Mouse (Mus musculus) liver, embryonic 16.5 days (tissue): ENCODE measurements around the gene Tmem86b. TPM values are rescaled to one million over a fixed set of nuclear protein-coding genes. Genes with fewer than 3 reads are reported as not detected.
A peak's percentile ranks its signal among the peaks of the same experiment; 100 is the strongest.

ENCODE experiments used
- ATAC-seq: fragments of 200-750 bp; cut with Nextera tagmentation; 2 replicates; pipeline ENCODE4 v1.8.0; 2017; ENCODE audit warnings: low read depth, mild to moderate bottlenecking, moderate number of reproducible peaks, moderate library complexity
- H3K27ac ChIP-seq: fragments of 300-500 bp; sonication (generic); 2 replicates; pipeline ENCODE4 v1.5.1; 2014; ENCODE audit warnings: mild to moderate bottlenecking, low read length
- H3K27me3 ChIP-seq: fragments of 300-500 bp; sonication (generic); 2 replicates; pipeline ENCODE4 v1.6.1; 2014; ENCODE audit warnings: low read depth, low read length, mixed read lengths; ENCODE audit not compliant: control insufficient read depth, insufficient read depth
- H3K36me3 ChIP-seq: fragments of 300-500 bp; sonication (generic); 2 replicates; pipeline ENCODE4 v1.6.1; 2014; ENCODE audit warnings: mild to moderate bottlenecking; ENCODE audit not compliant: control insufficient read depth, insufficient read depth
- H3K4me1 ChIP-seq: fragments of 300-500 bp; sonication (generic); 2 replicates; pipeline ENCODE4 v1.6.1; 2014; ENCODE audit warnings: low read depth, low read length, mixed read lengths; ENCODE audit not compliant: control insufficient read depth
- H3K4me2 ChIP-seq: fragments of 300-500 bp; sonication (generic); 2 replicates; pipeline ENCODE4 v1.6.1; 2014; ENCODE audit warnings: low read depth, low read length, mixed read lengths
- H3K4me3 ChIP-seq: fragments of 300-500 bp; sonication (generic); 2 replicates; pipeline ENCODE4 v1.5.1; 2014; ENCODE audit warnings: low read depth, mild to moderate bottlenecking, low read length
- H3K9ac ChIP-seq: fragments of 300-500 bp; sonication (generic); 2 replicates; pipeline ENCODE4 v1.6.1; 2014; ENCODE audit warnings: low read depth, low read length
- H3K9me3 ChIP-seq: fragments of 300-500 bp; sonication (generic); replicated peaks from 2 replicates; pipeline ENCODE4 v1.6.1; 2016; ENCODE audit warnings: low read length; ENCODE audit not compliant: control insufficient read depth
- WGBS: fragments of 180-500 bp; shearing (Covaris S2); extraction: QIAGEN DNeasy Blood & Tissue Kit; methylation state at CpG from one replicate; pipeline ENCODE4 v1.1.7; 2014; ENCODE audit not compliant: insufficient replicate concordance; 5-methylcytosine and 5-hydroxymethylcytosine counted together
- polyA plus RNA-seq: library from polyadenylated mRNA; unstranded; fragments of >200 nt; fragmentation: Nextera tagmentation; extraction: Ambion mirVana; gene quantifications from 2 replicates; pipeline ENCODE4 v1.2.1, GENCODE M21; 2015

Gene Tmem86b
- polyA plus RNA-seq, 1 experiment from 2014 or later, result 39.0 TPM

DNA sequence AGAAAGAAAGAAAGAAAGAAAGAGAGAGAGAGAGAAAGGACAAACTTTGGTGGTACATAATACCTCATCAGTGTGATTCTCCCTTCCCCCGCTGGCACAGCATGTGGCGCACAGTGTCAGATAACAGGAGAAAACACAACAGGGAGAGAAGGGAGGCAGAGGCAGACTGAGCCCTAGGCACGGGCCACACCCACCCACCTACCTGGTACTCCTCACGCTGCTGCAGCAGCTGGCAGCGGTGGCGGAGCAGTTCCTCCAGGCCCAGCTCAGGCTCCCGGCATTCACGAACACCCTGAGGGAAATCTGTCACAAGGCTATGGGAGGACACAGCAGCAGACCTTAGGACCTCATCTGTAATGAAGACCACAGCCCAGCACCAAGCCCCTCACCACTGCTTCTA, 32.0 kb upstream of the Tmem86b start:
- H3K4me1 ChIP-seq, result peaks cover 15% of the 10 kb centered on the region
- H3K4me2 ChIP-seq, result no peak overlapping the region
- ATAC-seq, result no peak
- WGBS, result 58% methylated on average over 8 of the region's 8 CpGs
- 0 out of 2 replicates have a peak overlapping the region, but pooled peaks have one; percentile 1 for H3K9ac ChIP-seq
- H3K27me3 ChIP-seq, result no peaks in the 10 kb centered on the region
- H3K27ac ChIP-seq, result no peak overlapping the region
- peaks cover 6% of the 10 kb centered on the region for H3K36me3 ChIP-seq
- no peaks in the 10 kb centered on the region for H3K9me3 ChIP-seq
- H3K4me3 ChIP-seq, result no peak overlapping the region

DNA sequence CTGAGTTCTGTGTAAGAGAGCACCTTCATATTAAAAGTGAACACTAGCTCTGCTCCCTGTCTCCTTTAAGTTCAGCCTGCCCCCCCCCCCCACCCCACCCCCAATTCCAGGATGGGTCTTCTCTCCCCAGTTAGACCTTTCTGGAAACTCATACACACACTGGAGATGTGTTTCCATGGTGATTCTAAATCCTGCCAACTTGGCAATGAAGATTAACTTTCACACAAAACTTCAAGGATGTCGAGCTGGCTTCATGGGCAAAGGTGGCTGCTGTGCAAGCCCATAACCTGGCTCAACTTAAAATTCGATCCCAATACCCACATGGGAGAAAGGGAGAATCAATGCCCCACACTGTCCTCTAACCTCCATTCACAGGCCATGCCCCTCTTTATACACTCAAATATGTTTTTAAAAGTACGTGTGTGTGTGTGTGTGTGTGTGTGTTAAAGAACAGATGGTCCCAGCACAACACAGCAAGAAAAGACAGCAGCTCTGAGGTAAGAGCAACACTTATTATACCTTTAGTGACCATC, 28.8 kb upstream of the Tmem86b start:
- 58% methylated on average over 3 of the region's 3 CpGs for WGBS
- Histone ChIP-seq H3K4me2 (peak overlapping the region; percentile 94), H3K27ac (peak overlapping the region; percentile 76), H3K4me1 (peaks cover 43% of the 10 kb centered on the region), H3K9me3 (no peaks in the 10 kb centered on the region), H3K27me3 (no peaks in the 10 kb centered on the region), H3K4me3 (peak overlapping the region; percentile 98), H3K36me3 (no peaks in the 10 kb centered on the region), H3K9ac (peak overlapping the region; percentile 98)
- ATAC-seq, result no peak

DNA sequence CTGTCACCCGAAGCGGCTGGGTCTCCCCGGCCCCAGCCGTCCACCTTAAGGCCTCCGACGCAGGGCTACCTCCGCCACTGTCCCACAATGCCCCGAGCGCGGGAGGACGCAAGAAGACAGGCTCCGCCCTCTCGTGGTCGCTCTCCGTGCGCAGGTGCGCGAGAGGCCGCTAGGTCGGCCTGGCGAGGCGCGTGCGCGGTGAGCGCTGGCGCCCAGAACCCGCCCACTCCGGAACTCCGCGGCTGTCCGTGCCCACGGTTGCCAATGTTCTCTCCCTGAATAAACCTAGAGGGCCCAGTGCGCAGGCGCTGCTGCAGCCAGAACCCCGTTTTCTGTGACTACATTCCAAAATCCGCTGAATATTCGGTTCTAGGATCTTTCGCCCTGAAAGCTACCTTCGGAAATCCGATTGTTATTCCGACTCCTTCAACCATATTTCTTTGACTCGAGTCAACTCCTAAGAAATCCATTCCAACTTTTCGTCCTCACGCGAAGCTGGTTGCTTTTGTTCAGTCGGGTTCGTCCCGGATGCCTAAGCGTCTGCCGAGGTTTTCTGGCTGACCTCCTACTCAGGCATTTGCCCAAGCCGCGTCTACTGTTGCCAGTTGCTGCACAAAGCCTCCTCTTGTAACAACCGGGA, 27.8 kb upstream of the Tmem86b start, which contains the start of gene Ppp6r1:
Gene Ppp6r1, minus strand, starts transcription at position 108 of the 640 bp plus-strand sequence.
- peaks cover 51% of the 10 kb centered on the region for H3K4me1 ChIP-seq
- H3K4me3 ChIP-seq, result peak within 1 kb of the TSS; percentile 98
- H3K9me3 ChIP-seq, result no peaks in the 10 kb centered on the region
- H3K36me3 ChIP-seq, result no peaks in the 10 kb centered on the region
- peak within 1 kb of the TSS; percentile 98 for H3K9ac ChIP-seq
- under 1% methylated on average over 54 of the region's 54 CpGs for WGBS
- ATAC-seq, result peak; percentile 96
- no peaks in the 10 kb centered on the region for H3K27me3 ChIP-seq
- H3K27ac ChIP-seq, result peak within 1 kb of the TSS; percentile 91
- peak within 1 kb of the TSS; percentile 94 for H3K4me2 ChIP-seq

DNA sequence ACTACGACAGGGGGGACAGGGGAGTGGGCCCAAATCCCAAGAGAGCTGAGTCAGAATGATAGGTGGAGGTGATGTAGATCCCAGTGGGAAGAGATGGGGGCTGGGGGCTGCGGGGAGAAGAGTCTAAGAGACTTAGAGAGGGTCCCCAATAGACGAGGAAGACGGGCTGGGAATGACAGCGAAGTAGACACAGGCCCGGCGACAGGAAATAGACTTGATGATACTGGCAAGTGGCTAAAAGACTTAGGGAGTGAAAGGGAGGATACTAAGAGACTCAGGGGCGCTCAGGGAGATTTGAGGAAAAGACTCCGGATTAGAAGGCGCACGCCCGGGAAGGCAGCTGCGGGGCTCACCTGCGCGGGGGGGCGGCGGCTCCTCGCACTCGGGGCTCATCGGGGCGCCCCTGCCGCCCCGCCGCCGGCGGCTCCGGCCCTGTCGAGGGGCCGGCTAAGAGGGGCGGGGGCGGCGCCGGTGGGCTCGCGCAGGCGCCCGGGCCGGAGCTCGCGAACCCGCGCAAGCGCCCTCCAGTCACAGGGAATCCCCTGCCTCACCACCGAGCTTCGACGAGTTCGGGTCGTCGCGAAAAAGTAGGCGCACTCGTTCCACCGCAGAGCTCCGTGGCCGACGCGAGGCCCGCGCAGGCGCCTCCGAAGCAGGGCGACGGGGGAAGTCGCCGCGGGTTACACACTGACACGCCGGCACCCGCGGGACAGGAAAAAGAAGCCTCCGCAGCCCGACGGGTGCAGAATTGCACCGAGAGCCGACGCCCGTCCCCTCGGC, 27.1 kb upstream of the Tmem86b start:
- H3K27me3 ChIP-seq, result no peaks in the 10 kb centered on the region
- H3K9ac ChIP-seq, result peak overlapping the region; percentile 98
- H3K36me3 ChIP-seq, result peaks cover 2% of the 10 kb centered on the region; the same call in 1 of the 2 replicates
- ATAC-seq, result peak; percentile 27
- H3K4me2 ChIP-seq, result peak overlapping the region; percentile 79
- WGBS, result under 1% methylated on average over 74 of the region's 78 CpGs
- H3K4me1 ChIP-seq, result peaks cover 54% of the 10 kb centered on the region
- peak overlapping the region; percentile 98 for H3K4me3 ChIP-seq
- H3K27ac ChIP-seq, result peak overlapping the region; percentile 91
- H3K9me3 ChIP-seq, result no peaks in the 10 kb centered on the region

DNA sequence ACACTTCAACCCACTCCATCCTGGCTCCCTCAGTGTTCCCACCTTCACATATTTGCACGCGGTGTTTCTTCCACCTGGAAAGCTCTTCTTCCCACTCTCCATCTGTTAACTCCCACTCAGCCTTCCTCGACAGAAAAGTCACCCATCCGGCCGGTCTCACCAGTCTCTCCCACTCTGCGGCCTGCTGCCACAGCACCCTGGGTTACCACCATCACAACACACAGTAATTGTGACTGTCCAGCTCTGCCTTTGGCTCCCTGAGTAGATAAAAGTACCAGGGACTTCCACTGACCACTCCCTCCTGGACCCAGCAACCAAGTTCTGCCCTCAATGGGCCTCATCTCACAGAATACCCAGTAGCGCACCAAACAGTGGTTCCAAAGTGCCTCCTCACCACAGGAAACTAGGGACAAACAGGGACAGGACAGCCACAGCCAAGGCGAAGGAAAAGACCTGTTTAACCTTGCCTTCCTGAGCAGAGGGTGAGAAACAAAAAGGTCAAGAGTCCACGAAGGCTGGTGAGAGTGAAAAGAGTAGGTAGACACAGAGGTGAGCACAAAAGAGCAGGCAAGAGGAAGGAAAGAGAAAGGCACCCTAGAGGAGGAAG, 26.4 kb upstream of the Tmem86b start:
- 29% methylated on average over 9 of the region's 9 CpGs for WGBS
- Histone ChIP-seq H3K27me3 (no peaks in the 10 kb centered on the region), H3K36me3 (peaks cover 2% of the 10 kb centered on the region; the same call in 1 of the 2 replicates), H3K4me2 (peak overlapping the region; percentile 79), H3K4me3 (peak overlapping the region; percentile 98), H3K27ac (peak overlapping the region; percentile 91), H3K9me3 (no peaks in the 10 kb centered on the region), H3K4me1 (peaks cover 55% of the 10 kb centered on the region), H3K9ac (peak overlapping the region; percentile 98)
- no peak for ATAC-seq

DNA sequence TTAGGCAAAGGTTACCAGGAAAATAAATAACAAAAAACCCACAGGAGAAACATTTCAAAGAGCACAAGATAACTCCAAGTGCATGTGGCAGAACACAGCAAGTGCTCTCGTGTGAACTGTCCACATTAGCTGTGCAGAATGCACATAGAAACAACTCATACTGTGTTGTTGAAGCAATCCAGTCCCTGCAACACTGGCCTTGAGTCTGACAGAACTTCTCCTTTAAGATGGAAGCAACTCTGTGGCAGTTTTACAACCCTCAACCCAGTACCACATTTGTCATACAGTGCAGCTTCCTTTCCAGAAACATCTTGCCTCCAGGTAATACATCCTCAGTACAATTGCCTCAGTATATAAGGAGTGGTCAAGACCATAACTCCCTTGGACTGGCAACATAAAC, 25.6 kb upstream of the Tmem86b start:
- H3K4me3 ChIP-seq, result peak overlapping the region; percentile 98
- peak overlapping the region; percentile 98 for H3K9ac ChIP-seq
- ATAC-seq, result no peak
- H3K4me1 ChIP-seq, result peaks cover 62% of the 10 kb centered on the region
- H3K27ac ChIP-seq, result peak overlapping the region; percentile 91
- no peaks in the 10 kb centered on the region for H3K9me3 ChIP-seq
- peaks cover 4% of the 10 kb centered on the region; the same call in 1 of the 2 replicates for H3K36me3 ChIP-seq
- WGBS, result 17% methylated on average over 1 of the region's 1 CpGs
- no peaks in the 10 kb centered on the region for H3K27me3 ChIP-seq
- H3K4me2 ChIP-seq, result peak overlapping the region; percentile 79

DNA sequence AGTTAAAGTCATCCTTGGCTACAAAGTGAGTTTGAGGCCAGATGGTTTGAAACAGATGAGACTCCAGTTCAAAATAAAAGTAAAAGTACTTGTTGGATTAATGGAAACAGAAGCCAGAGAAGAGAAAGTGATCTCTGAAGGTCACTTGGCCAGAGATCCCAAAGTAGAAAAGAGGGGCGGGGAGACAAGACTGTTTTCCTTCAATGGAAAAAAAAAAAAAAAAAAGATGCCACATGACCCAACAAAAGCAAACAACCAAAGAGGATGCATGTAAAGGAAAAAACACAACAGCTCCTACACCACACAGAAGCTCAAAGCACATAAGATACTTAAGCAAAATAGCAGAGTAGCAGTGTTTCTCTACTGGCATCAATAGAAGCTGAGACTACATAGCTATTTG, 24.7 kb upstream of the Tmem86b start:
- Histone ChIP-seq H3K4me3 (peak overlapping the region; percentile 4; the same call in 1 of the 2 replicates), H3K27me3 (no peaks in the 10 kb centered on the region), H3K36me3 (peaks cover 12% of the 10 kb centered on the region), H3K27ac (peak overlapping the region; percentile 41; the same call in 1 of the 2 replicates), H3K9ac (peak overlapping the region; percentile 28; the same call in 1 of the 2 replicates), H3K9me3 (no peaks in the 10 kb centered on the region; the same call in 1 of the 2 replicates), H3K4me2 (peak overlapping the region; percentile 79), H3K4me1 (peaks cover 69% of the 10 kb centered on the region)
- WGBS, result 63% methylated on average over 1 of the region's 1 CpGs
- ATAC-seq, result no peak

DNA sequence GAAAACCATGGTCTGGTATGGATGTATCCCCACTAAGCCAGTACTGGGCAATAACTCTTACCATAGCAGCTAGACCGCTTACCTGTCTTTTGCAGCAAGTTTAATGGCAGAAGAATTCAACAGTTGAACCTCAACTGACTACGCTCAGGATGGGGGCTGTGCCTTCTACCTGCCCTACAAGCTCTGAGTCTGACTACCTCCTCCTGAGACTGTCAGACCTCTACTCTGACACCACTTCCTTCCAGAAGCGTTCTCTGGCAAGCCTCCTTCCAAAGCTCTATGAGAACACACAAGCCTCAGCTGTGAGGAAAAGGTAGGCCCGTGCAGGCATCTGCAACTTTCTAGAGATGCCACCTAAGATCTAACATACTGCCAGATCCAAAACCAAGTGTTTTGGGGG, 24.2 kb upstream of the Tmem86b start:
- H3K36me3 ChIP-seq, result peaks cover 12% of the 10 kb centered on the region
- no peak overlapping the region for H3K4me3 ChIP-seq
- H3K4me2 ChIP-seq, result peak overlapping the region; percentile 79
- H3K27ac ChIP-seq, result peak overlapping the region; percentile 41; the same call in 1 of the 2 replicates
- WGBS, result 54% methylated on average over 4 of the region's 4 CpGs
- no peaks in the 10 kb centered on the region; the same call in 1 of the 2 replicates for H3K9me3 ChIP-seq
- peak overlapping the region; percentile 28; the same call in 1 of the 2 replicates for H3K9ac ChIP-seq
- no peak for ATAC-seq
- no peaks in the 10 kb centered on the region for H3K27me3 ChIP-seq
- H3K4me1 ChIP-seq, result peaks cover 69% of the 10 kb centered on the region
